Comparison of ENCODE assay signal across 22 mouse cellular contexts in genomic region chr2:36002188-36002587, GRCm38 (mm10). TPM values are rescaled to one million over a fixed set of nuclear protein-coding genes. Genes with fewer than 3 reads are reported as not detected.
"Had no signal": no experiment of that assay in that cellular context is flagged by ENCODE, and none has a peak within 500 bp of the region (broad histone marks: within the 10 kb centered on the region; RNA-seq: fewer than 3 reads in every experiment).

No protein-coding gene starts in this region.

- DNase-seq: kidney, adult 2 months; kidney, postnatal 25 days; layer of hippocampus, adult 9-11 months; liver, embryonic 13.5 days; lung, adult 2 months; lung, postnatal 14 days; lung, postnatal 4 days; thymus, adult 18-20 months; thymus, postnatal 36 days had no signal

- H3K27me3 ChIP-seq: midbrain, embryonic 15.5 days; neural tube, embryonic 15.5 days had no signal

- H3K4me2 ChIP-seq: liver, embryonic 13.5 days; midbrain, embryonic 11.5 days; midbrain, embryonic 15.5 days; neural tube, embryonic 12.5 days; neural tube, embryonic 15.5 days had no signal

- H3K4me1 ChIP-seq: midbrain, embryonic 15.5 days; neural tube, embryonic 12.5 days; neural tube, embryonic 15.5 days had no signal

- H3K36me3 ChIP-seq: liver, embryonic 13.5 days; midbrain, embryonic 15.5 days; neural tube, embryonic 12.5 days; neural tube, embryonic 15.5 days had no signal

- H3K9ac ChIP-seq: liver, embryonic 13.5 days; midbrain, embryonic 15.5 days; neural tube, embryonic 12.5 days; neural tube, embryonic 15.5 days had no signal

- ATAC-seq: midbrain, embryonic 15.5 days had no signal

- H3K9me3 ChIP-seq: liver, embryonic 13.5 days; midbrain, embryonic 15.5 days; neural tube, embryonic 12.5 days; neural tube, embryonic 15.5 days had no signal

- H3K27ac ChIP-seq: kidney, postnatal 0 days; layer of hippocampus, adult 2 months; liver, embryonic 13.5 days; midbrain, embryonic 15.5 days; neural tube, embryonic 12.5 days; neural tube, embryonic 15.5 days had no signal

- H3K4me3 ChIP-seq: layer of hippocampus, adult 2 months; liver, embryonic 13.5 days; midbrain, embryonic 15.5 days; neural tube, embryonic 12.5 days; neural tube, embryonic 15.5 days had no signal

RNA-seq across cellular contexts. Expression of gene Morn5, which starts 47.1 kb away (rescaled TPM):
- polyA plus RNA-seq: kidney, embryonic 14.5 days; large intestine, adult 2 months; limb, embryonic 11.5 days; liver, adult 2 months; liver, embryonic 13.5 days; liver, embryonic 16.5 days; small intestine, adult 2 months; spleen, adult 2 months had no signal
